Mouse (Mus musculus): ENCODE results near the gene Ccser1. TPM values are rescaled to one million over a fixed set of nuclear protein-coding genes. Genes with fewer than 3 reads are reported as not detected.

Ccser1 gene
- polyA plus RNA-seq, 1 experiment from 2014 or later, result 6.7 TPM

DNA sequence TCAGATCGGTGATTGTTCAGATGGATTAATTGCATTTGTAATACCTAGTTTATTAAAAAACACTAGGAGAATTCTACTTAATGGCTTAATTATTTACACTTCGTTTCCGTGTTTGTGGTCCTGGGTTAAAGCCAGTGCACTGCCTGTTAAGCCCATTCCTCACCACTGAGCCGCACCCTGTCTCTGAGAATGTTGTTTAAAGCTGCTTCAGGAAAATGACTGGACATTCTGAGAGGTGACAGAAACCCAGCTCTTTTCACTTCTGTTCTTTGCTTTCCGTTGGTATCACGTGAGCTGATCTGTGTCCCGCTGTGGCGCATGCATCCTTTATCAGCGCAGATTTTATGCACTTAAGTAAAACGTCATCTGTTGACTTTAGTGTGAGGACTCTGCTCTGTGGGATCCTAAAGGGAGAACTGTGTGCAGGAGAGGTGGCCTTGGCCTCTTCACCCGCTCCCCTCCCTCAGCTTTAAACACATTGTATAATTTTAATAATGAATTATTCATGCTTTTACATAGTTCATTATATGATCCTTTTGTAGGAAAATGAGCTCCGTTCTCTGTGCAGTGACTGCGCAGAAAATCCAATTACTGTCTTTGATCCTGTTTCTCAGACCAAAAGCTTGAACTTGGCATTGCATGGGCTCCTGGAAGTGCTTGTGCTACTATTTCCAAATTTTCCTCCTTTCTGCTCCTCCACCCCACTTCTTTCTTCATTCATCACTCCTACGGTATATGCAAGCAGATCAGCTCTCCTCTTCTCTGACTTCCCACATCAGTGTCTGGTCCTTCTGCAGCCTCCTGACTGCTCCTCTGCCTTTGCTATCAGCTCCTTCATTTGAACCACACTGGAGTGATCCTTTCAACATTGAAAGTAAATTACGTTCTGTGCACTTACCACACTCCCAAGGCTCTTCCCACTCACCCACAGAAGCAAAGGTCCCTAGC is 149.7 kb downstream of the Ccser1 start:
- Histone ChIP-seq H3K27me3 (ENCODE audit: control insufficient read depth, insufficient read depth, low read depth, low read length) (no peaks in the 10 kb centered on the region), H3K27ac (ENCODE audit: low read length) (no peak overlapping the region), H3K4me2 (ENCODE audit: low read depth, low read length) (no peak overlapping the region), H3K9me3 (ENCODE audit: control insufficient read depth, low read length) (no peaks in the 10 kb centered on the region), H3K9ac (ENCODE audit: low read length) (no peak overlapping the region), H3K36me3 (ENCODE audit: control insufficient read depth, insufficient read depth, low read length) (no peaks in the 10 kb centered on the region), H3K4me1 (replicated peaks; ENCODE audit: control insufficient read depth, insufficient read depth, low read length) (no peaks in the 10 kb centered on the region), H3K4me3 (ENCODE audit: low read length) (no peak overlapping the region)
- 68% methylated on average over 15 of the region's 15 CpGs for WGBS
- ATAC-seq (ENCODE audit: low read depth), result no peak

DNA sequence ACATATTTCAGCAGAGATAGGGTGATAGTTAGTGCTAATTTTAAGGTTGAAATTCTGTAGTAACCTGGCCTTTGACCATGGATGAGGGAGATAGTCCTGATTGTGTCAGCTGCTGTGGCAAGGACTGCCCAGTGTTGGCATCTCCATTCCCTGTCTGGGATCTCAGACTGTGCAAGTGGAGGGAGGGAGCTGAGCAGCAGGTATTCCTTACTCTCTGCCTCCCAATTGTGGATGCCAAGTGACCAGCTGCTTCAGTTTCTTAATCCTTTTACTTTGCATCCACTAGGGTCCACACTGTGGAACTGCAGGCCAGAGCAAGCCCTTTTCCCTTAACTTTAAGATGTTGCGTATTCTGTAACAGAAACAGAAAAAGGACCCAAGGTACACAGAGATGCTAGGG is 154.3 kb downstream of the Ccser1 start:
- no peak for ATAC-seq (ENCODE audit: low read depth)
- Histone ChIP-seq H3K27ac (ENCODE audit: low read length) (no peak overlapping the region), H3K36me3 (ENCODE audit: control insufficient read depth, insufficient read depth, low read length) (no peaks in the 10 kb centered on the region), H3K4me2 (ENCODE audit: low read depth, low read length) (no peak overlapping the region), H3K9me3 (ENCODE audit: control insufficient read depth, low read length) (no peaks in the 10 kb centered on the region), H3K4me1 (replicated peaks; ENCODE audit: control insufficient read depth, insufficient read depth, low read length) (no peaks in the 10 kb centered on the region), H3K27me3 (ENCODE audit: control insufficient read depth, insufficient read depth, low read depth, low read length) (no peaks in the 10 kb centered on the region), H3K4me3 (ENCODE audit: low read length) (no peak overlapping the region), H3K9ac (ENCODE audit: low read length) (no peak overlapping the region)
- WGBS, result 100% methylated on average over 1 of the region's 1 CpGs

DNA sequence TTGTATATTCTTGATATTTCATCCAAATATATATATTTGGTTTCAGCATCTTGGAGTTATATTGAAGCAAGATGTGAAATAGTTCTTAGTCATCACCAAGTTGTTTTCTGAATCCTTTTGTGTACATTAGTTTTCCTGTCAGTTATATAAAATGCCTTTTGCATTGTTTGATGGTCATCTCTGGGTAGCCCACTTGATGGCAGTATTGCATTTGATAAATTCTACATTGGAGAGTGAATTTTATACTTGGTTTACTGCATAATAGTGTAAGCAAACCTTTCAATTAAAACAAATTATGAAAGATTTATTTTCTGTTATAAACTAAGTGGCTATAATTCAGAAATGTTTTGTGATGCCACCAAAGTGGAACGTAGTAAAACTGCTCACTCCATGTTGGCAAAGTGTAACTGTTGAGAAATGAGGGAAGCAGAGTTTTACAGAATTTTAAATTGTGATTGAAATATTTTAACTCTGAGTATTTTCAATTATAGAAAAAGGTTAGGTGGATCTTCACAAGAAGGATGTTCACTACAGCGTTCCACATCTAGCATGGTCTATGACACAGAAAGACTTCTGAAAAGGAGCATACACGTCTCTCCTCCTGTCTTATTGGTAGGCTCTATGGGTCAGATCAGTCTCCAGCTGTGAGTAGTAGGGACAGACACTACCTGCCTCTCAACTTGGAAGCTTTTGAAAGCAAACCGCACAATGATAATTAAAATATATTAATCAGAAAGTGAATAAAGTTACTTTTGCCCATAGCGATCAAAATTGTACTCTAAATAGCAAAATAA is 167.1 kb downstream of the Ccser1 start:
- no peak overlapping the region for H3K4me2 ChIP-seq (ENCODE audit: low read depth, low read length)
- no peaks in the 10 kb centered on the region for H3K9me3 ChIP-seq (ENCODE audit: control insufficient read depth, low read length)
- no peaks in the 10 kb centered on the region for H3K36me3 ChIP-seq (ENCODE audit: control insufficient read depth, insufficient read depth, low read length)
- no peaks in the 10 kb centered on the region for H3K4me1 ChIP-seq (replicated peaks; ENCODE audit: control insufficient read depth, insufficient read depth, low read length)
- H3K27ac ChIP-seq (ENCODE audit: low read length), result no peak overlapping the region
- no peaks in the 10 kb centered on the region for H3K27me3 ChIP-seq (ENCODE audit: control insufficient read depth, insufficient read depth, low read depth, low read length)
- no peak overlapping the region for H3K4me3 ChIP-seq (ENCODE audit: low read length)
- ATAC-seq (ENCODE audit: low read depth), result no peak
- H3K9ac ChIP-seq (ENCODE audit: low read length), result no peak overlapping the region
- WGBS, result 77% methylated on average over 5 of the region's 5 CpGs

DNA sequence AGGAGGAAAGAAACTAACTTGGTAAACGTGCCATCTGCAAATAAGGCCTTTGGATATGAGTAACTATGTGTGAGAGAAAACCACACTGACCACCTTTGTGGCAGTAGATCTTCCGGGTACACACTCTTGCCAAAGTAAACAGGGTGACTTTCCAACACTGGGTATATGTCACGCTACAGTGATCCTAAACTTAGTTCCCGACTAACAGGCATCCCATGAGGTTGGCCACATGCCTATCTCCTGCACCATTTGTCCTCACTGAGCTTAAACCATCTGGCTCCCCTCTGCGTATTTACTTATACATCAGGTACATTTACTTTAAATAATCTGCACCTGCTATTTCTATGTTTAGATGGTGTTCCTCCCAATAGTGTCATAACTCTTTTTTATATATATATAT is 183.6 kb downstream of the Ccser1 start:
- Histone ChIP-seq H3K9me3 (ENCODE audit: control insufficient read depth, low read length) (no peaks in the 10 kb centered on the region), H3K36me3 (ENCODE audit: control insufficient read depth, insufficient read depth, low read length) (no peaks in the 10 kb centered on the region), H3K27ac (ENCODE audit: low read length) (no peak overlapping the region), H3K9ac (ENCODE audit: low read length) (no peak overlapping the region), H3K27me3 (ENCODE audit: control insufficient read depth, insufficient read depth, low read depth, low read length) (no peaks in the 10 kb centered on the region), H3K4me1 (replicated peaks; ENCODE audit: control insufficient read depth, insufficient read depth, low read length) (no peaks in the 10 kb centered on the region), H3K4me3 (ENCODE audit: low read length) (no peak overlapping the region), H3K4me2 (ENCODE audit: low read depth, low read length) (no peak overlapping the region)
- no peak for ATAC-seq (ENCODE audit: low read depth)
- WGBS, result 66% methylated on average over 5 of the region's 5 CpGs

DNA sequence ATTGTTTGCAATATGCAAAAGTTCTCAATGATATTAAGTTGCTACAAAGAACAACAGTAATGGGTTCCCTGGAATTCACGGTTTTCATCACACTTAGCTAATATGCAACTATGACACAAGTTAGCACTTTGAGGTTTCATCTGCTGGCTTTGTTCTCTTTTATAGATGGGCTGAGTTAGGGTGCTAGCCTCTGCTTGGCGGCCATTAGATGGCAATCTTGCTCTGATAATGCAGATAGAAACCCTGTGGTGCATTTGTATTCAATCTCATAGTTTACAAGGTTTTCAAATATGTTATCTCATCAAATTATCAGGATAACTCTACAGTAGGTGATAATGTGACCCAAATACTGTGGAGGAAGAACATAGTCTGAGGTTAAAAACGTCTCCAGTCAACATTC is 202.4 kb downstream of the Ccser1 start:
- WGBS, result 17% methylated on average over 3 of the region's 3 CpGs
- H3K27ac ChIP-seq (ENCODE audit: low read length), result no peak overlapping the region
- 0 out of 2 replicates have a peak, but pooled peaks have one; percentile 57 for ATAC-seq (ENCODE audit: low read depth)
- no peaks in the 10 kb centered on the region for H3K9me3 ChIP-seq (ENCODE audit: control insufficient read depth, low read length)
- no peaks in the 10 kb centered on the region for H3K4me1 ChIP-seq (replicated peaks; ENCODE audit: control insufficient read depth, insufficient read depth, low read length)
- H3K4me2 ChIP-seq (ENCODE audit: low read depth, low read length), result no peak overlapping the region
- H3K27me3 ChIP-seq (ENCODE audit: control insufficient read depth, insufficient read depth, low read depth, low read length), result no peaks in the 10 kb centered on the region
- no peaks in the 10 kb centered on the region for H3K36me3 ChIP-seq (ENCODE audit: control insufficient read depth, insufficient read depth, low read length)
- no peak overlapping the region for H3K9ac ChIP-seq (ENCODE audit: low read length)
- H3K4me3 ChIP-seq (ENCODE audit: low read length), result no peak overlapping the region

DNA sequence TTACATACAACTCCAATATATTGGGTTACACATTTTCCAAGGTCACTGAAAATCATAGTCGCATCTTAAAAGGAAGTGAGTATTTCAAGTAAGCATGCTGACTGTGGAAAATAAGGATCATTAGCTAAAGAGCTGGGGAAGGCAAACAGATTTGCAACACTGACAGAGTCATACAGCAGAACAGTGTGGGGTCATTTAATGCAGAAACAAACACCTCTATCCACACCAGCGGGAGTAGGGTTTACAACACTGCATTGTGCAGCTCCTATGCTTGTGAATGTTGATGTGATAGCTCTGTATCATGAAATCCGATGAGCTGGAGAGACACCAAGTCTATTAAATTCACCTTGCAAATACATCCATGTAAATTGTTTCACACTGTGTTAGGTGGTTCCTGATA is 202.9 kb downstream of the Ccser1 start:
- WGBS, result 47% methylated on average over 3 of the region's 3 CpGs
- no peak for ATAC-seq (ENCODE audit: low read depth)

DNA sequence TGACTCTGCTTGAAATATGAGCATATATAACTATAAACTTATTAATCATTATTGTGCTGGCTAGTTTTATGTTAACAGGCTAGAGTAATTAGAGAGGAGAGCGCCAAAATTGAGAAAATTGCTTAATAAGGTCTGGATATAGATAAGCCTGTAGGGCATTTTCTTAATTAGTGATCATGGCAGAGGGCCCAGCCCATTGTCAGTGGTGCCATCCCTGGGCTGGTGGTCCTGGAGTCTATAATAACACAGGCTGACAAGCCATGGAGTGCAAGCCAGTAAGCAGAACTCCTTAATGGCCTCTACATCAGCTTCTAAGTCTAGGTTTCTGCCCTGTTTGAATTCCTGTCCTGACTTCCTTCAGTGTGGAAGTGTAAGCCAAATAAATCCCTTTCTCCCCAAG is 206.9 kb downstream of the Ccser1 start:
- H3K4me1 ChIP-seq (replicated peaks; ENCODE audit: control insufficient read depth, insufficient read depth, low read length), result no peaks in the 10 kb centered on the region
- no peak overlapping the region for H3K27ac ChIP-seq (ENCODE audit: low read length)
- H3K4me3 ChIP-seq (ENCODE audit: low read length), result no peak overlapping the region
- H3K4me2 ChIP-seq (ENCODE audit: low read depth, low read length), result no peak overlapping the region
- 83% methylated on average over 1 of the region's 1 CpGs for WGBS
- no peak overlapping the region for H3K9ac ChIP-seq (ENCODE audit: low read length)
- H3K36me3 ChIP-seq (ENCODE audit: control insufficient read depth, insufficient read depth, low read length), result no peaks in the 10 kb centered on the region
- ATAC-seq (ENCODE audit: low read depth), result no peak
- no peaks in the 10 kb centered on the region for H3K27me3 ChIP-seq (ENCODE audit: control insufficient read depth, insufficient read depth, low read depth, low read length)
- H3K9me3 ChIP-seq (ENCODE audit: control insufficient read depth, low read length), result no peaks in the 10 kb centered on the region

More for the DNA sequence above, 202.9 kb downstream of the Ccser1 start:
- H3K9me3 ChIP-seq (ENCODE audit: control insufficient read depth, low read length), result no peaks in the 10 kb centered on the region
- no peaks in the 10 kb centered on the region for H3K27me3 ChIP-seq (ENCODE audit: control insufficient read depth, insufficient read depth, low read depth, low read length)
- no peaks in the 10 kb centered on the region for H3K4me1 ChIP-seq (replicated peaks; ENCODE audit: control insufficient read depth, insufficient read depth, low read length)
- no peak overlapping the region for H3K4me2 ChIP-seq (ENCODE audit: low read depth, low read length)
- H3K9ac ChIP-seq (ENCODE audit: low read length), result no peak overlapping the region
- no peaks in the 10 kb centered on the region for H3K36me3 ChIP-seq (ENCODE audit: control insufficient read depth, insufficient read depth, low read length)
- no peak overlapping the region for H3K27ac ChIP-seq (ENCODE audit: low read length)
- no peak overlapping the region for H3K4me3 ChIP-seq (ENCODE audit: low read length)

DNA sequence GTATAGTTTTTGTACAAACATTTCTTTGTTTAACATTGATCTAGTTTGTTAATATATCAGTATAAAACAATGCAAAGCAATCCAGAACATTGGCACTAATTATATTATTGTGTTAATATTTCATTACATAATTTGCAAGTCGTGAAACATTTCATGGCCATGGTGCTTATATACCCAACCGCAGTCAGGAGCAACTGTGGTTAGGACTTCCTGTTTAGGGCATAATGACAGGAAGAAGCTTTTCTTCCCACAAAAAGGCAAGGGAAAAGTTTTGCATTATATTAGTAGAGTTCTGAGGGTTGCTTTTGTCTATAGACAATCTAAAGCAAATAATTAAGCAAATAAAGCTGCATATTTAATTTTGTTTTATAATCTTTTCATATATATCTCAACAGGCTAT is 247.4 kb downstream of the Ccser1 start:
- WGBS, result 76% methylated on average over 2 of the region's 2 CpGs
- no peak overlapping the region for H3K4me2 ChIP-seq (ENCODE audit: low read depth, low read length)
- H3K27ac ChIP-seq (ENCODE audit: low read length), result no peak overlapping the region
- H3K36me3 ChIP-seq (ENCODE audit: control insufficient read depth, insufficient read depth, low read length), result no peaks in the 10 kb centered on the region
- H3K9me3 ChIP-seq (ENCODE audit: control insufficient read depth, low read length), result no peaks in the 10 kb centered on the region
- H3K27me3 ChIP-seq (ENCODE audit: control insufficient read depth, insufficient read depth, low read depth, low read length), result no peaks in the 10 kb centered on the region
- no peak overlapping the region for H3K4me3 ChIP-seq (ENCODE audit: low read length)
- no peaks in the 10 kb centered on the region; the same call in 1 of the 2 replicates for H3K4me1 ChIP-seq (replicated peaks; ENCODE audit: control insufficient read depth, insufficient read depth, low read length)
- no peak for ATAC-seq (ENCODE audit: low read depth)
- H3K9ac ChIP-seq (ENCODE audit: low read length), result no peak overlapping the region
